In the genomic region with DNA sequence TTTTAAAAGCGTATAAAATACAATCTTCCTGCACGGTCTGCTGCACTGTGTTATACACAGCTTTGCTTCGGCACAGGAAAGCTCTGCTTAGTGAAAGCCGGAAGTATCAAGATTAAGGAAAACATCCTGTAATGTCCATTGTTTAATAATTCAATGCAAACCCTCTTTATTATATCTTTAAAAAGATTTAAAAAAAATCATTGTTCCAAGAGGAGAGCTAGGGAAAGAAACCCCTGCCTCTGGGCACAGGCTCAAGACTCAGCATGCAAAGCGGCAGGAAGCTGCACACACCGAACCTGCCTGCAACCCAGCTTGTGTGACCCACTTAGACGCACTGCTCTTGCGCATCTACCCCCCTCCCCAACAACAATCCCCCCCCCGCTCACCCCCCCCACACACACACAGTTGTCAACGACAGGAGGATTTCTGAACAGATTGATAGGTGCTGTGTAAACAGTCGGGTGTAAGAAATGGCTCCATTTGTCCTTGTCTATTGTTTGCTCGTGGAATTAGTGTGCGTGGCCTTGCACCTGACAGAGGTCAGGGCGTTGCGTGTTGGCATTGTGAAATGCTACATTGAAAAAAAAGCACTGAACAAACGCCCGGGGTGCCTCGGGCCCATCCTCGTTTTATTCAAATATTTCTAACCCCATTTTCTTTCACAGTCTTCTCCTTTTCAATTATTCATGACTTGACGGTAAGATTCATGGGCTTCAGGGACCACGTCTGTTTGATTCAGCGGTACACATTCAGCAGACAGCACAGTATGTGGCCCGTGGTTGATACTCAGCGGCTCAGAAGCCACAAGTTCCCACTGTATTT, we compare ENCODE assay signal across 8 mouse cellular contexts.
DNase-seq lines count a peak whose midpoint lies in the region; ATAC-seq and TF ChIP-seq lines count a peak whose summit lies in the region.
"Had no signal": no experiment of that assay in that cellular context is flagged by ENCODE, and none has a peak within 500 bp of the region (broad histone marks: within the 10 kb centered on the region; RNA-seq: fewer than 3 reads in every experiment).

No protein-coding gene starts in this region.

- H3K27me3 ChIP-seq in lung, embryonic 14.5 days (ENCODE audit: insufficient read depth, low read length) = no peaks in the 10 kb centered on the region
- H3K27me3 ChIP-seq in heart, embryonic 13.5 days (replicated peaks) = no peaks in the 10 kb centered on the region
- no peaks in the 10 kb centered on the region for H3K27me3 ChIP-seq in lung, embryonic 15.5 days

- peak overlapping the region; percentile 39 for H3K4me2 ChIP-seq in lung, embryonic 14.5 days
- H3K4me2 ChIP-seq in heart, embryonic 13.5 days = peak overlapping the region; percentile 42
- peak overlapping the region; percentile 44 for H3K4me2 ChIP-seq in lung, embryonic 15.5 days

- H3K36me3 ChIP-seq in lung, embryonic 14.5 days (ENCODE audit: insufficient read depth) = no peaks in the 10 kb centered on the region
- no peaks in the 10 kb centered on the region for H3K36me3 ChIP-seq in heart, embryonic 13.5 days
- no peaks in the 10 kb centered on the region for H3K36me3 ChIP-seq in lung, embryonic 15.5 days

- H3K9ac ChIP-seq in lung, embryonic 14.5 days = no peak overlapping the region
- H3K9ac ChIP-seq in heart, embryonic 13.5 days = no peak overlapping the region
- no peak overlapping the region for H3K9ac ChIP-seq in lung, embryonic 15.5 days
- H3K9ac ChIP-seq: liver, embryonic 14.5 days had no signal

- H3K9me3 ChIP-seq in lung, embryonic 14.5 days (ENCODE audit: low read depth, low read length) = no peaks in the 10 kb centered on the region
- no peaks in the 10 kb centered on the region for H3K9me3 ChIP-seq in heart, embryonic 13.5 days
- H3K9me3 ChIP-seq in lung, embryonic 15.5 days = no peaks in the 10 kb centered on the region

- WGBS in lung, embryonic 14.5 days = 22% methylated on average over 24 of the region's 24 CpGs
- 60% methylated on average over 24 of the region's 24 CpGs for WGBS in heart, embryonic 13.5 days
- WGBS in lung, embryonic 15.5 days = 23% methylated on average over 24 of the region's 24 CpGs

- H3K4me1 ChIP-seq in lung, embryonic 14.5 days (ENCODE audit: insufficient read depth) = no peaks in the 10 kb centered on the region; the same call in 1 of the 2 replicates
- peaks cover 31% of the 10 kb centered on the region for H3K4me1 ChIP-seq in heart, embryonic 13.5 days
- peaks cover 13% of the 10 kb centered on the region for H3K4me1 ChIP-seq in lung, embryonic 15.5 days

- no peak overlapping the region for H3K4me3 ChIP-seq in lung, embryonic 14.5 days (ENCODE audit: low read depth, low read length)
- no peak overlapping the region for H3K4me3 ChIP-seq in heart, embryonic 13.5 days
- no peak overlapping the region for H3K4me3 ChIP-seq in lung, embryonic 15.5 days

- peak; percentile 50 for DNase-seq in lung, embryonic 14.5 days
- no peak for DNase-seq in lung, postnatal 14 days
- no peak for DNase-seq in layer of hippocampus, adult 9-11 months
- no peak for DNase-seq in frontal cortex, postnatal 14 days (ENCODE audit: low spot score in 2 of 2)

- TF ChIP-seq CTCF in lung, embryonic 14.5 days (IDR thresholded peaks at IDR 0.05; ENCODE audit: low read depth) = no peak

- peak; percentile 76 for ATAC-seq in lung, embryonic 14.5 days (ENCODE audit: insufficient read depth)
- ATAC-seq in heart, embryonic 13.5 days (ENCODE audit: extremely low read depth, insufficient number of reproducible peaks, low FRiP score, low TSS enrichment) = no peak
- ATAC-seq in lung, embryonic 15.5 days (ENCODE audit: borderline replicate concordance, extremely low read depth, low FRiP score, low TSS enrichment) = peak; percentile 66
- ATAC-seq in megakaryocyte progenitor cell, adult 5-6 weeks (replicated peaks; ENCODE audit: poor library complexity) = no peak

- peak overlapping the region; percentile 43; the same call in 1 of the 2 replicates for H3K27ac ChIP-seq in lung, embryonic 14.5 days (ENCODE audit: low read depth)
- H3K27ac ChIP-seq in heart, embryonic 13.5 days (replicated peaks) = 0 out of 2 replicates have a peak overlapping the region, but pooled peaks have one; percentile 3
- H3K27ac ChIP-seq in lung, embryonic 15.5 days = peak overlapping the region; percentile 41; the same call in 1 of the 2 replicates
- H3K27ac ChIP-seq: liver, embryonic 14.5 days had no signal

Comparison
In these comparisons a context has a peak if more than half of its experiments do, and no peak if none do; other contexts are left out.
1. ATAC-seq: peak in lung, embryonic 14.5 days (single experiment) and lung, embryonic 15.5 days (single experiment); none in heart, embryonic 13.5 days (single experiment) and megakaryocyte progenitor cell, adult 5-6 weeks (single experiment).
2. Peak in every context shown above with its lines, with median percentiles within 50 percentile points of each other: H3K27ac ChIP-seq and H3K4me2 ChIP-seq.